Mouse (Mus musculus) CH12.LX (cell line): ENCODE results near the gene Ndufa5. TPM values are rescaled to one million over a fixed set of nuclear protein-coding genes. Genes with fewer than 3 reads are reported as not detected.

Source experiments
- DNase-seq: peaks from one replicate; pipeline ENCODE4 v3.0.0-alpha.2; 2013; ENCODE audit errors: extremely low read depth
- H3K27ac ChIP-seq: 2 replicates; pipeline ENCODE4 v1.5.1; 2012; ENCODE audit warnings: low read depth, mild to moderate bottlenecking, control low read depth, moderate library complexity; ENCODE audit not compliant: insufficient read depth
- H3K27me3 ChIP-seq: replicated peaks from 2 replicates; pipeline ENCODE3; 2012; ENCODE audit warnings: inconsistent platforms
- H3K36me3 ChIP-seq, 2 experiments: replicated peaks in 1 of 2; 2 replicates each; pipeline versions ENCODE3 to v1.6.1; 2012; ENCODE audit warnings: inconsistent platforms in 1 of 2, low read length in 1 of 2, mild to moderate bottlenecking in 1 of 2, mixed read lengths in 1 of 2, moderate library complexity in 1 of 2; ENCODE audit not compliant: control insufficient read depth in 1 of 2, insufficient read depth in 1 of 2
- H3K4me1 ChIP-seq, 2 experiments: 2 replicates each; pipeline ENCODE4 v1.6.1; 2012; ENCODE audit warnings: inconsistent platforms in 1 of 2, moderate library complexity in 1 of 2; ENCODE audit not compliant: insufficient read depth in 2 of 2, control insufficient read depth in 1 of 2
- H3K4me2 ChIP-seq: 2 replicates; pipeline ENCODE4 v1.6.1; 2012; ENCODE audit warnings: low read depth, mild to moderate bottlenecking, control low read depth; ENCODE audit not compliant: poor library complexity, insufficient read depth, severe bottlenecking
- H3K4me3 ChIP-seq, 3 experiments: fragments of 150-350 bp in 1 of 3; sonication (generic) in 1 of 3; replicated peaks in 1 of 3; 2 replicates each; pipeline versions ENCODE3 to v1.5.1; 2011 to 2012; ENCODE audit warnings: low read depth in 2 of 3, low read length in 2 of 3, mild to moderate bottlenecking in 2 of 3, moderate library complexity in 2 of 3, control low read depth in 1 of 3, improper control_type of control experiment in 1 of 3, inconsistent platforms in 1 of 3, mixed read lengths in 1 of 3; ENCODE audit not compliant: poor library complexity in 1 of 3
- H3K79me2 ChIP-seq: replicated peaks from 2 replicates; pipeline ENCODE4 v1.6.1; 2012; ENCODE audit warnings: mild to moderate bottlenecking, moderate library complexity; ENCODE audit not compliant: control insufficient read depth, poor library complexity, insufficient read depth, severe bottlenecking; ENCODE audit errors: extremely low read depth
- H3K9ac ChIP-seq: 2 replicates; pipeline ENCODE4 v1.6.1; 2012; ENCODE audit warnings: low read depth, mild to moderate bottlenecking, control low read depth, moderate library complexity; ENCODE audit not compliant: insufficient read depth
- H3K9me3 ChIP-seq: replicated peaks from 2 replicates; pipeline ENCODE3; 2012; ENCODE audit warnings: low read length, inconsistent platforms, mixed read lengths
- BHLHE40 ChIP-seq: IDR thresholded peaks from 2 replicates; pipeline ENCODE4 v1.6.1; 2011; ENCODE audit warnings: mild to moderate bottlenecking, low read depth, low read length, improper control_type of control experiment
- CHD1 ChIP-seq: IDR thresholded peaks from 2 replicates; pipeline ENCODE4 v1.6.1; 2012; ENCODE audit warnings: low read depth, low read length, improper control_type of control experiment, inconsistent platforms
- CHD2 ChIP-seq: IDR thresholded peaks from 2 replicates; pipeline ENCODE4 v1.6.1; 2011; ENCODE audit warnings: low read length, improper control_type of control experiment
- CTCF ChIP-seq, 2 experiments: IDR thresholded peaks in 1 of 2; conservative IDR thresholded peaks in 1 of 2; 2 replicates each; pipeline ENCODE4 v1.5.1; 2011 to 2012; ENCODE audit warnings: low read depth in 2 of 2, low read length in 2 of 2, improper control_type of control experiment in 1 of 2, inconsistent platforms in 1 of 2, mild to moderate bottlenecking in 1 of 2, moderate library complexity in 1 of 2
- E2F4 ChIP-seq: IDR thresholded peaks from 2 replicates; pipeline ENCODE4 v1.6.1; 2011; ENCODE audit warnings: low read depth, low read length, improper control_type of control experiment; ENCODE audit not compliant: insufficient replicate concordance
- ELF1 ChIP-seq: IDR thresholded peaks from 2 replicates; pipeline ENCODE4 v1.6.1; 2014; ENCODE audit warnings: low read depth, mild to moderate bottlenecking, inconsistent platforms, low read length, improper control_type of control experiment
- EP300 ChIP-seq: IDR thresholded peaks from 2 replicates; pipeline ENCODE4 v1.6.1; 2011; ENCODE audit warnings: low read length, improper control_type of control experiment
- ETS1 ChIP-seq: conservative IDR thresholded peaks from 2 replicates; pipeline ENCODE4 v1.6.1; 2012; ENCODE audit warnings: low read depth, mild to moderate bottlenecking, inconsistent platforms, low read length, improper control_type of control experiment, moderate library complexity
- GABPA ChIP-seq: IDR thresholded peaks from 2 replicates; pipeline ENCODE4 v1.6.1; 2012; ENCODE audit warnings: low read depth, low read length, improper control_type of control experiment, inconsistent platforms; ENCODE audit not compliant: insufficient replicate concordance
- HCFC1 ChIP-seq: IDR thresholded peaks from 2 replicates; pipeline ENCODE4 v1.6.1; 2012; ENCODE audit warnings: low read depth, mild to moderate bottlenecking, inconsistent platforms, low read length, improper control_type of control experiment
- IRF4 ChIP-seq: IDR thresholded peaks from 2 replicates; pipeline ENCODE4 v1.6.1; 2014; ENCODE audit warnings: low read depth, mild to moderate bottlenecking, inconsistent platforms, low read length, improper control_type of control experiment
- JUN ChIP-seq: IDR thresholded peaks from 2 replicates; pipeline ENCODE4 v1.6.1; 2011; ENCODE audit warnings: low read depth, mild to moderate bottlenecking, low read length, improper control_type of control experiment, moderate library complexity; ENCODE audit not compliant: insufficient read depth
- JUND ChIP-seq: conservative IDR thresholded peaks from 2 replicates; pipeline ENCODE4 v1.6.1; 2011; ENCODE audit warnings: low read depth, low read length, improper control_type of control experiment
- KAT2A ChIP-seq: IDR thresholded peaks from 2 replicates; pipeline ENCODE4 v1.6.1; 2012; ENCODE audit warnings: low read length, improper control_type of control experiment, inconsistent platforms; ENCODE audit not compliant: insufficient replicate concordance
- MAFK ChIP-seq: IDR thresholded peaks from 2 replicates; pipeline ENCODE4 v1.6.1; 2011; ENCODE audit warnings: low read length, improper control_type of control experiment; ENCODE audit not compliant: insufficient replicate concordance
- MAX ChIP-seq: IDR thresholded peaks from 2 replicates; pipeline ENCODE4 v1.6.1; 2011; ENCODE audit warnings: low read length, improper control_type of control experiment
- MAZ ChIP-seq: IDR thresholded peaks from 2 replicates; pipeline ENCODE4 v1.6.1; 2012; ENCODE audit warnings: low read depth, mild to moderate bottlenecking, inconsistent platforms, low read length, improper control_type of control experiment, moderate library complexity
- MEF2A ChIP-seq: IDR thresholded peaks from 2 replicates; pipeline ENCODE4 v1.6.1; 2014; ENCODE audit warnings: low read depth, mild to moderate bottlenecking, inconsistent platforms, low read length, improper control_type of control experiment, borderline replicate concordance
- MXI1 ChIP-seq: IDR thresholded peaks from 2 replicates; pipeline ENCODE4 v1.6.1; 2011; ENCODE audit warnings: mild to moderate bottlenecking, low read depth, low read length, improper control_type of control experiment
- MYC ChIP-seq: IDR thresholded peaks from 2 replicates; pipeline ENCODE4 v1.6.1; 2011; ENCODE audit warnings: low read depth, mild to moderate bottlenecking, improper control_type of control experiment, low read length
- NELFE ChIP-seq: IDR thresholded peaks from 2 replicates; pipeline ENCODE4 v1.6.1; 2011; ENCODE audit warnings: low read depth, low read length, improper control_type of control experiment
- NRF1 ChIP-seq: IDR thresholded peaks from 2 replicates; pipeline ENCODE4 v1.6.1; 2014; ENCODE audit warnings: low read depth, mild to moderate bottlenecking, inconsistent platforms, low read length, improper control_type of control experiment, moderate library complexity
- PAX5 ChIP-seq: IDR thresholded peaks from 2 replicates; pipeline ENCODE4 v1.6.1; 2012; ENCODE audit warnings: low read length, inconsistent platforms, mixed read lengths
- POLR2A ChIP-seq: IDR thresholded peaks from 2 replicates; pipeline ENCODE4 v1.6.1; 2011; ENCODE audit warnings: low read depth, mild to moderate bottlenecking, improper control_type of control experiment, low read length
- POLR2AphosphoS2 ChIP-seq: IDR thresholded peaks from 2 replicates; pipeline ENCODE4 v1.6.1; 2011; ENCODE audit warnings: low read depth, low read length, improper control_type of control experiment
- RAD21 ChIP-seq: IDR thresholded peaks from 2 replicates; pipeline ENCODE4 v1.6.1; 2011; ENCODE audit warnings: low read depth, mild to moderate bottlenecking, low read length, improper control_type of control experiment, moderate library complexity
- RCOR1 ChIP-seq: conservative IDR thresholded peaks from 2 replicates; pipeline ENCODE4 v1.6.1; 2012; ENCODE audit warnings: low read depth, mild to moderate bottlenecking, inconsistent platforms, low read length, improper control_type of control experiment
- SMC3 ChIP-seq: IDR thresholded peaks from 2 replicates; pipeline ENCODE4 v1.6.1; 2011; ENCODE audit warnings: low read depth, low read length, improper control_type of control experiment
- TBP ChIP-seq: conservative IDR thresholded peaks from 2 replicates; pipeline ENCODE4 v1.6.1; 2011; ENCODE audit warnings: low read depth, low read length, improper control_type of control experiment
- TCF12 ChIP-seq: IDR thresholded peaks from 2 replicates; pipeline ENCODE4 v1.6.1; 2014; ENCODE audit warnings: low read depth, mild to moderate bottlenecking, inconsistent platforms, low read length, improper control_type of control experiment
- UBTF ChIP-seq: IDR thresholded peaks from 2 replicates; pipeline ENCODE4 v1.6.1; 2012; ENCODE audit warnings: low read depth, mild to moderate bottlenecking, inconsistent platforms, low read length, improper control_type of control experiment, moderate library complexity
- USF1 ChIP-seq: IDR thresholded peaks from 2 replicates; pipeline ENCODE4 v1.6.1; 2014; ENCODE audit warnings: low read depth, mild to moderate bottlenecking, inconsistent platforms, low read length, improper control_type of control experiment
- USF2 ChIP-seq: conservative IDR thresholded peaks from 2 replicates; pipeline ENCODE4 v1.6.1; 2011; ENCODE audit warnings: low read depth, low read length, improper control_type of control experiment
- ZC3H11A ChIP-seq: IDR thresholded peaks from 2 replicates; pipeline ENCODE4 v1.6.1; 2012; ENCODE audit warnings: low read depth, mild to moderate bottlenecking, inconsistent platforms, low read length, improper control_type of control experiment
- ZKSCAN1 ChIP-seq: IDR thresholded peaks from 2 replicates; pipeline ENCODE4 v1.6.1; 2012; ENCODE audit warnings: low read depth, inconsistent platforms, low read length, improper control_type of control experiment, borderline replicate concordance
- ZMIZ1 ChIP-seq: IDR thresholded peaks from 2 replicates; pipeline ENCODE4 v1.6.1; 2012; ENCODE audit warnings: low read depth, mild to moderate bottlenecking, inconsistent platforms, low read length, improper control_type of control experiment
- ZNF384 ChIP-seq: IDR thresholded peaks from 2 replicates; pipeline ENCODE4 v1.6.1; 2012; ENCODE audit warnings: low read depth, low read length, improper control_type of control experiment, inconsistent platforms
- dilution Hi-C: fragments of 300-500 bp; cut with MboI; formaldehyde crosslinking; loops from 2 replicates; pipeline ENCODE4 v1.14.3; 2020; ENCODE audit warnings: low sequenced_read_pairs; ENCODE audit not compliant: extremely low pct_unique_long_range_greater_than_20kb, extremely low pct_ligation_motif_present
- in situ Hi-C: fragments of 300-500 bp; cut with MboI; formaldehyde crosslinking; loops from 3 replicates; pipeline ENCODE4 v1.14.3; 2019; ENCODE audit warnings: low sequenced_read_pairs, low pct_ligation_motif_present, low pct_unique_long_range_greater_than_20kb, mixed read lengths
- polyA plus RNA-seq: library from polyadenylated mRNA; unstranded; fragments of >175 nt; gene quantifications from 2 replicates; pipeline ENCODE4 v1.2.1, GENCODE M21; 2012; ENCODE audit warnings: low read depth; ENCODE audit not compliant: insufficient read length
- total RNA-seq, 2 experiments: library from RNA; depleted of rRNA; stranded (reverse); fragments of 300-350 nt in 1 of 2; fragments of >200 nt in 1 of 2; gene quantifications; 2 replicates each; pipeline ENCODE4 v1.2.3; 2012 to 2014

Gene Ndufa5
- total RNA-seq (2012; rRNA removed) (162 and 222 TPM in 2 replicates), total RNA-seq (2014; rRNA removed) (67.2 and 92.0 TPM in 2 replicates), polyA plus RNA-seq (372 and 433 TPM in 2 replicates)

GRCm38 (mm10) chr6:24527155-24528063 is at the start of gene Ndufa5:
Gene Ndufa5, minus strand, starts transcription at chr6:24528013.
- Histone ChIP-seq H3K79me2 (peaks cover 21% of the 10 kb centered on the region), H3K9ac (peak within 1 kb of the TSS; percentile 76), H3K4me2 (peak within 1 kb of the TSS; percentile 99), H3K27ac (peak within 1 kb of the TSS; percentile 73), H3K4me3 (peak within 1 kb of the TSS; percentile 79 to 98 (median 94)), H3K4me1 (peaks cover 8 to 43% of the 10 kb centered on the region in 2 experiments), H3K9me3 (no peaks in the 10 kb centered on the region), H3K36me3 (peaks cover 14 to 25% of the 10 kb centered on the region in 2 experiments), H3K27me3 (no peaks in the 10 kb centered on the region)
- dilution Hi-C loops (no loop called here), in situ Hi-C loops (loop anchor here (10.0 kb wide), 2 partner anchors 97 to 187 kb away; no protein-coding TSS in a partner anchor)
- DNase-seq = peak; percentile 98
- TF ChIP-seq MYC (peak; percentile 96), MAFK (no peak), MEF2A (peak; percentile 63; the same call in 1 of the 2 replicates), UBTF (no peak), EP300 (no peak), E2F4 (no peak), ZC3H11A (no peak), USF1 (no peak), MXI1 (peak; percentile 90), RAD21 (no peak), ZKSCAN1 (no peak), TBP (peak; percentile 38; the same call in 1 of the 2 replicates), TCF12 (peak; percentile 90), USF2 (no peak), BHLHE40 (peak; percentile 9; the same call in 1 of the 2 replicates), MAZ (peak; percentile 93; the same call in 1 of the 2 replicates), POLR2A (peak; percentile 84), HCFC1 (peak; percentile 93), NRF1 (peak; percentile 93), PAX5 (no peak), SMC3 (no peak), ZMIZ1 (no peak; the same call in 1 of the 2 replicates), ZNF384 (no peak), CTCF (conservative IDR thresholded peaks at IDR 0.05 in 1 of 2, IDR thresholded peaks at IDR 0.05 in 1 of 2; ENCODE audit: low read depth in 2 of 2, low read length in 2 of 2) (no peak), NELFE (peak; percentile 94), RCOR1 (no peak), JUN (peak; percentile 14; the same call in 1 of the 2 replicates), CHD2 (no peak; the same call in 1 of the 2 replicates), MAX (peak; percentile 74), ETS1 (no peak), JUND (no peak), ELF1 (peak; percentile 54; the same call in 1 of the 2 replicates), KAT2A (peak; percentile 79; the same call in 1 of the 2 replicates), IRF4 (peak; percentile 66), GABPA (peak; percentile 28; the same call in 1 of the 2 replicates), CHD1 (no peak), POLR2AphosphoS2 (peak; percentile 85; the same call in 1 of the 2 replicates)
